Mouse (Mus musculus) MEL (cell line): ENCODE data around the gene Palm. TPM values are rescaled to one million over a fixed set of nuclear protein-coding genes. Genes with fewer than 3 reads are reported as not detected.

Source experiments
- DNase-seq: peaks from one replicate; pipeline ENCODE4 v3.0.0; 2011; ENCODE audit warnings: low read depth, low spot score
- H3K27ac ChIP-seq: 2 replicates; pipeline ENCODE4 v1.5.1; 2012; ENCODE audit warnings: low read depth, mild to moderate bottlenecking, control low read depth, low read length, moderate library complexity; ENCODE audit not compliant: control insufficient read depth
- H3K27me3 ChIP-seq, 2 experiments: fragments of 150-350 bp in 1 of 2; sonication (generic) in 1 of 2; 2 replicates each; pipeline ENCODE4 v1.6.1; 2012; ENCODE audit warnings: low read length in 2 of 2, mild to moderate bottlenecking in 2 of 2, improper control_type of control experiment in 1 of 2, moderate library complexity in 1 of 2; ENCODE audit not compliant: insufficient read depth in 2 of 2, control insufficient read depth in 1 of 2
- H3K36me3 ChIP-seq, 2 experiments: 2 replicates each; pipeline ENCODE4 v1.6.1; 2012 to 2014; ENCODE audit warnings: low read length in 2 of 2, improper control_type of control experiment in 1 of 2, inconsistent platforms in 1 of 2, mild to moderate bottlenecking in 1 of 2; ENCODE audit not compliant: insufficient read depth in 2 of 2, control insufficient read depth in 1 of 2
- H3K4me1 ChIP-seq, 2 experiments: fragments of 150-350 bp in 1 of 2; sonication (generic) in 1 of 2; 2 replicates each; pipeline ENCODE4 v1.6.1; 2012; ENCODE audit warnings: low read length in 2 of 2, improper control_type of control experiment in 1 of 2, mild to moderate bottlenecking in 1 of 2; ENCODE audit not compliant: insufficient read depth in 2 of 2, control insufficient read depth in 1 of 2
- H3K4me3 ChIP-seq, 2 experiments: fragments of 150-350 bp in 1 of 2; sonication (generic) in 1 of 2; 2 replicates each; pipeline ENCODE4 v1.5.1; 2012; ENCODE audit warnings: low read depth in 2 of 2, low read length in 2 of 2, mild to moderate bottlenecking in 2 of 2, moderate library complexity in 2 of 2, control low read depth in 1 of 2, improper control_type of control experiment in 1 of 2; ENCODE audit not compliant: control insufficient read depth in 1 of 2, insufficient read depth in 1 of 2
- H3K79me2 ChIP-seq: 2 replicates; pipeline ENCODE4 v1.6.1; 2012; ENCODE audit warnings: mild to moderate bottlenecking, low read length, moderate library complexity; ENCODE audit not compliant: control insufficient read depth, poor library complexity, insufficient read depth
- H3K9ac ChIP-seq: 2 replicates; pipeline ENCODE4 v1.6.1; 2012; ENCODE audit warnings: low read depth, mild to moderate bottlenecking, control low read depth, low read length, moderate library complexity; ENCODE audit not compliant: control insufficient read depth, poor library complexity, severe bottlenecking
- H3K9me3 ChIP-seq: fragments of 150-350 bp; sonication (generic); replicated peaks from 2 replicates; pipeline ENCODE4 v1.6.1; 2012; ENCODE audit warnings: mild to moderate bottlenecking, low read length, improper control_type of control experiment, moderate library complexity; ENCODE audit not compliant: insufficient read depth
- CHD1 ChIP-seq: IDR thresholded peaks from 2 replicates; pipeline ENCODE4 v1.6.1; 2012; ENCODE audit warnings: low read depth, mild to moderate bottlenecking, inconsistent platforms, low read length, improper control_type of control experiment
- CHD2 ChIP-seq: IDR thresholded peaks from 2 replicates; pipeline ENCODE4 v1.6.1; 2011; ENCODE audit warnings: low read length, improper control_type of control experiment
- CTCF ChIP-seq, 3 experiments: IDR thresholded peaks in 2 of 3; conservative IDR thresholded peaks in 1 of 3; 2 replicates each; pipeline ENCODE4 v1.5.1; 2011 to 2012; ENCODE audit warnings: low read length in 3 of 3, low read depth in 2 of 3, mild to moderate bottlenecking in 2 of 3, improper control_type of control experiment in 1 of 3, inconsistent platforms in 1 of 3, mixed read lengths in 1 of 3, moderate library complexity in 1 of 3; ENCODE audit not compliant: control insufficient read depth in 1 of 3, insufficient read depth in 1 of 3, poor library complexity in 1 of 3, severe bottlenecking in 1 of 3
- GABPA ChIP-seq: IDR thresholded peaks from 2 replicates; pipeline ENCODE4 v1.6.1; 2012; ENCODE audit warnings: low read depth, mild to moderate bottlenecking, inconsistent platforms, low read length, improper control_type of control experiment, moderate library complexity
- GATA1 ChIP-seq: IDR thresholded peaks from 2 replicates; pipeline ENCODE4 v1.6.1; 2011; ENCODE audit warnings: low read depth, low read length, improper control_type of control experiment
- HCFC1 ChIP-seq: IDR thresholded peaks from 2 replicates; pipeline ENCODE4 v1.6.1; 2012; ENCODE audit warnings: low read depth, mild to moderate bottlenecking, inconsistent platforms, low read length, improper control_type of control experiment, moderate library complexity
- KAT2A ChIP-seq: conservative IDR thresholded peaks from 2 replicates; pipeline ENCODE4 v1.6.1; 2012; ENCODE audit warnings: low read depth, low read length, improper control_type of control experiment, inconsistent platforms
- MEF2A ChIP-seq: IDR thresholded peaks from 2 replicates; pipeline ENCODE4 v1.6.1; 2014; ENCODE audit warnings: low read depth, mild to moderate bottlenecking, inconsistent platforms, low read length, improper control_type of control experiment; ENCODE audit not compliant: poor library complexity, insufficient replicate concordance, severe bottlenecking; ENCODE audit errors: extremely low read depth
- MXI1 ChIP-seq: IDR thresholded peaks from 2 replicates; pipeline ENCODE4 v1.6.1; 2011; ENCODE audit warnings: mild to moderate bottlenecking, low read depth, low read length, improper control_type of control experiment
- MYB ChIP-seq: IDR thresholded peaks from 2 replicates; pipeline ENCODE4 v1.6.1; 2011; ENCODE audit warnings: mild to moderate bottlenecking, low read depth, low read length, improper control_type of control experiment
- MYC ChIP-seq: IDR thresholded peaks from 2 replicates; pipeline ENCODE4 v1.6.1; 2011; ENCODE audit warnings: low read depth, mild to moderate bottlenecking, low read length, improper control_type of control experiment, moderate library complexity
- NELFE ChIP-seq: IDR thresholded peaks from 2 replicates; pipeline ENCODE4 v1.6.1; 2011; ENCODE audit warnings: low read depth, low read length, improper control_type of control experiment
- POLR2A ChIP-seq, 2 experiments: IDR thresholded peaks; 2 replicates each; pipeline ENCODE4 v1.6.1; 2011 to 2012; ENCODE audit warnings: low read length in 2 of 2, mild to moderate bottlenecking in 2 of 2, control low read depth in 1 of 2, improper control_type of control experiment in 1 of 2, low read depth in 1 of 2, moderate library complexity in 1 of 2; ENCODE audit not compliant: control insufficient read depth in 1 of 2, insufficient read depth in 1 of 2, poor library complexity in 1 of 2
- POLR2AphosphoS2 ChIP-seq: IDR thresholded peaks from 2 replicates; pipeline ENCODE4 v1.6.1; 2011; ENCODE audit warnings: low read length, improper control_type of control experiment
- TCF12 ChIP-seq: IDR thresholded peaks from 2 replicates; pipeline ENCODE4 v1.6.1; 2014; ENCODE audit warnings: low read depth, mild to moderate bottlenecking, inconsistent platforms, low read length, improper control_type of control experiment, moderate library complexity
- UBTF ChIP-seq: IDR thresholded peaks from 2 replicates; pipeline ENCODE4 v1.6.1; 2012; ENCODE audit warnings: low read depth, mild to moderate bottlenecking, inconsistent platforms, low read length, improper control_type of control experiment, moderate library complexity, borderline replicate concordance; ENCODE audit not compliant: insufficient read depth
- USF1 ChIP-seq: IDR thresholded peaks from 2 replicates; pipeline ENCODE4 v1.6.1; 2014; ENCODE audit warnings: low read depth, mild to moderate bottlenecking, inconsistent platforms, low read length, improper control_type of control experiment, moderate library complexity
- ZKSCAN1 ChIP-seq: IDR thresholded peaks from 2 replicates; pipeline ENCODE4 v1.6.1; 2012; ENCODE audit warnings: low read depth, mild to moderate bottlenecking, inconsistent platforms, low read length, improper control_type of control experiment, moderate library complexity
- ZNF384 ChIP-seq: IDR thresholded peaks from 2 replicates; pipeline ENCODE4 v1.6.1; 2012; ENCODE audit warnings: low read depth, mild to moderate bottlenecking, inconsistent platforms, low read length, improper control_type of control experiment
- polyA plus RNA-seq, 2 experiments: library from polyadenylated mRNA; stranded (reverse) in 1 of 2; unstranded in 1 of 2; fragments of >175 nt in 1 of 2; fragments of >200 nt in 1 of 2; gene quantifications; 2 replicates each; pipeline versions ENCODE4 v1.2.1 to v1.2.4; 2012; ENCODE audit warnings: low replicate concordance in 2 of 2, low read depth in 1 of 2; ENCODE audit not compliant: insufficient read length in 2 of 2, insufficient read depth in 1 of 2, missing spikeins in 1 of 2
- total RNA-seq: library from RNA; depleted of rRNA; stranded (reverse); fragments of 300-350 nt; gene quantifications from 2 replicates; pipeline ENCODE4 v1.2.3, GENCODE M21; 2012

The Palm gene
- total and polyA plus RNA-seq, 3 experiments: 4.8 to 15.5 TPM; not detected in 1

DNA sequence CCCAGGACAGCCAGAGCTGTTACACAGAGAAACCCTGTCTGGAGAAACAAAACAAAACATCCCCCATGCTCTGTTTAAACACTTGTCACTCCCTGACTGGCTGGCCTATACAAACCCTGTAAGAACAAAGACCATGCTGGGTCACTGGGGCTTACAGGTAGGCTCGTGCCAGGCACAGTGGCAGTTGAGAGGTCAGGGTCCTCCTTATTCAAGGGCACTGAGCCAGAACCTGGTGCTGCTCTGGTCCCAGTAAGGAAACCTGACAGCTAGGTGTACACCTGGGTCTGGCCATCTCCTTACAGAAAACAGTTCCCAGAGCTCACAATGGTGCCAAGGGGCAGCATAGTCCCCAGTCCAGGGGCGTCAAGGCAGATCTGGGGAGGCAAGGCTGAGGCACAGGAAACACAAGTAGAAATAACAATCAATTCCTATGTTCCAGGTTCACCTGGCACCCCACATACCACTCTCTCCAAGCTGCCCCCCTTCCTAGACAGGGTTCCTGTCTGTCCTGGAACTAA, 28.1 kb upstream of the Palm start:
- Histone ChIP-seq H3K9ac (peak overlapping the region; percentile 100), H3K36me3 (peaks cover 0 to 13% of the 10 kb centered on the region in 2 experiments; a peak in 2 of 4 replicates), H3K27me3 (no peaks in the 10 kb centered on the region), H3K9me3 (no peaks in the 10 kb centered on the region), H3K27ac (no peak overlapping the region), H3K4me1 (peaks cover 0 to 19% of the 10 kb centered on the region in 2 experiments; a peak in 3 of 4 replicates), H3K4me3 (peak overlapping the region; percentile 80 to 99; a peak in 3 of 4 replicates), H3K79me2 (peaks cover 43% of the 10 kb centered on the region)
- DNase-seq: no peak
- TF ChIP-seq MEF2A (no peak), POLR2A (IDR thresholded peaks at IDR 0.05; ENCODE audit: control insufficient read depth in 1 of 2, insufficient read depth in 1 of 2, low read depth in 1 of 2, low read length in 2 of 2, poor library complexity in 1 of 2) (no peak), TCF12 (no peak), UBTF (no peak), CHD2 (no peak), HCFC1 (no peak)

DNA sequence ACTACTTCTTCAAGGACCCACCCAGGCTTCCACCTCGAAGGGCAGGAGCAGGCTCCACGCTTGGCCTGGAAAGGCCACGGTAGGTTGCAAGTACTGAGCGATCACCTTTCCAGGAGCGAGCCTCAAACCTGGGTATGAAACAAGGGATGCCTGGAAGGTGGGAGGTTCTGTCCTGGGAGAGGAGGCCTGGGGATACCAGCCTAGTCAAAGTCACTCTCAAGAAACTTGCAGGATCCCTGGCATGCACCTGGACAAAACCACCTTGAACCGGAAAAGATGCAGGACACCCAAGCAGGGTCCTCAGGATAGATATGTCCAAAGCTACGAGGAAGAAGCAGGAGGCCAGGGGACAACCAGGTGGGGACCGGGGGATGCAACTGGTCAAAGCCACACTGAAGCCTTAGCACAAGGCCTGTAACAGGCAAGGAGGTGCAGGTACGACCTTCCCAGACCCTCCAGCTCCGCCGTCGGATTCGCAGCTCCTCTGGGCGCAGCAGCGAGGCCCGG, 27.3 kb upstream of the Palm start:
- peak; percentile 30 for DNase-seq
- peaks cover 0 to 19% of the 10 kb centered on the region in 2 experiments; a peak in 3 of 4 replicates for H3K4me1 ChIP-seq

More for the DNA sequence above, 27.3 kb upstream of the Palm start:
- TF ChIP-seq TCF12: no peak
- TF ChIP-seq ZKSCAN1: no peak
- TF ChIP-seq HCFC1: no peak
- no peak for TF ChIP-seq ZNF384
- no peak for TF ChIP-seq CHD1
- no peak for TF ChIP-seq UBTF
- no peak for TF ChIP-seq CTCF (IDR thresholded peaks at IDR 0.05 in 2 of 3, conservative IDR thresholded peaks at IDR 0.05 in 1 of 3; ENCODE audit: control insufficient read depth in 1 of 3, insufficient read depth in 1 of 3, low read depth in 2 of 3, low read length in 3 of 3, poor library complexity in 1 of 3, severe bottlenecking in 1 of 3)
- TF ChIP-seq POLR2AphosphoS2: no peak
- TF ChIP-seq MYC: no peak
- no peak for TF ChIP-seq MXI1
- no peak for TF ChIP-seq USF1
- no peak for TF ChIP-seq GATA1
- TF ChIP-seq KAT2A: no peak
- no peak for TF ChIP-seq MYB
- no peak for TF ChIP-seq GABPA
- TF ChIP-seq NELFE: no peak
- TF ChIP-seq, all 39 proteins: peak for 0
- peaks cover 43% of the 10 kb centered on the region for H3K79me2 ChIP-seq
- peaks cover 0 to 13% of the 10 kb centered on the region in 2 experiments; a peak in 2 of 4 replicates for H3K36me3 ChIP-seq
- no peaks in the 10 kb centered on the region for H3K27me3 ChIP-seq
- peak overlapping the region; percentile 80 to 99 for H3K4me3 ChIP-seq
- H3K27ac ChIP-seq: no peak overlapping the region; the same call in 1 of the 2 replicates
- peak overlapping the region; percentile 100 for H3K9ac ChIP-seq
- no peaks in the 10 kb centered on the region for H3K9me3 ChIP-seq
